Comparison of ENCODE assay signal across 18 mouse cellular contexts in the genomic region with DNA sequence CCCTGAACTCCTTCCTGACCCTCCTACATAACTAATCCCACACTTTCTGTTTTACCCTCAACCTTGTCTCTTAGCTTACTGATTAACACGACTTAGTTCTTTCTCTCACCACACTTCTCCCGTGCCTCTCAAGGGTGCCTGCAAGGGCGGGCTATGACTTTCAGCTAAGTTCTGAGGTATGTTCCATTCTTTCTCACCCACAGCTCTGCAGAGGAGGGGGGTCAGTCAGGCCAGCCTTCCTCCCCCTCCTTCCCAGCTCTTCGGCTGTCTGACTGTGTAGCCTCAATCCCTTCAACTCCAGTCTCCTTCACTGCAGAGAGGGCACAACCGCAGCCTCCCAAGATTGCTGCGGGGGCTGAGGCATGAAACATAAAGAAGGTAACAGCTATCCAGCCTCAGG. TPM values are rescaled to one million over a fixed set of nuclear protein-coding genes. Genes with fewer than 3 reads are reported as not detected.
DNase-seq lines count a peak whose midpoint lies in the region; TF ChIP-seq lines count a peak whose summit lies in the region.
"Had no signal": no experiment of that assay in that cellular context is flagged by ENCODE, and none has a peak within 500 bp of the region (broad histone marks: within the 10 kb centered on the region; RNA-seq: fewer than 3 reads in every experiment).

No protein-coding gene starts in this region.

- DNase-seq in gastrocnemius, adult 2 months = no peak
- no peak for DNase-seq in gastrocnemius, postnatal 10 days
- peak; percentile 88 for DNase-seq in kidney, adult 9 months
- peak; percentile 44 to 68 for DNase-seq in kidney, postnatal 4 days
- no peak for DNase-seq in layer of hippocampus, adult 18-20 months (ENCODE audit: low spot score in 2 of 2)
- no peak for DNase-seq in cerebellum, adult 18-20 months
- no peak for DNase-seq in layer of hippocampus, adult 11-12 months (ENCODE audit: low spot score)
- DNase-seq: cerebellum, postnatal 25 days; layer of hippocampus, postnatal 36 days; lung, postnatal 10 days; thymus, postnatal 25 days had no signal

- peaks cover 20% of the 10 kb centered on the region for H3K4me1 ChIP-seq in brown adipose tissue, adult 24 weeks (ENCODE audit: control insufficient read depth, insufficient read depth, insufficient read length, low read length)

- H3K4me3 ChIP-seq in gastrocnemius, adult 2 months = peak overlapping the region; percentile 33
- 0 out of 2 replicates have a peak overlapping the region, but pooled peaks have one; percentile 3 for H3K4me3 ChIP-seq in brown adipose tissue, adult 24 weeks (ENCODE audit: insufficient read depth, low read depth, low read length)
- H3K4me3 ChIP-seq: embryonic facial prominence, embryonic 13.5 days had no signal

- TF ChIP-seq CTCF in gastrocnemius, adult 2 months (IDR thresholded peaks at IDR 0.05) = no peak

- intact Hi-C loops in gastrocnemius, adult 2 months (cut with DNase I) = no loop called here

- H3K27ac ChIP-seq in gastrocnemius, adult 2 months = peak overlapping the region; percentile 48
- H3K27ac ChIP-seq in brown adipose tissue, adult 24 weeks (replicated peaks; ENCODE audit: low read depth, low read length) = no peak overlapping the region
- H3K27ac ChIP-seq: embryonic facial prominence, embryonic 13.5 days; stomach, postnatal 0 days had no signal

RNA-seq across cellular contexts. Expression of a gene that starts 4.2 kb away (rescaled TPM):
- 10 to 100 TPM in 1 of 2 experiments, 1 to 10 TPM in 1; 7.1 to 10.1 TPM for total RNA-seq in gastrocnemius, adult 2 months (2021)
- total RNA-seq in gastrocnemius, postnatal 10 days (2021) = 10 to 100 TPM; 32.8 to 36.1 TPM
- polyA plus RNA-seq in brown adipose tissue, adult 24 weeks (2012; ENCODE audit: insufficient read depth, insufficient read length, missing spikeins) = 86.6 and 95.5 TPM in 2 replicates
- 1 to 10 TPM; 7.1 to 8.8 TPM for total RNA-seq in layer of hippocampus, adult 18-20 months (2021)
- total RNA-seq: CH12.LX; megakaryocyte-erythroid progenitor cell, adult 5-6 weeks; neutrophil, adult 5-6 weeks had no signal
- polyA plus RNA-seq: inflammation-experienced regulatory T-cells, adult 6 months had no signal

RNA-seq across cellular contexts. Expression of a gene that starts 32.6 kb away (rescaled TPM):
- 100 to 1,000 TPM; 126 to 170 TPM for total RNA-seq in gastrocnemius, adult 2 months (2021)
- total RNA-seq in gastrocnemius, postnatal 10 days (2021) = 100 to 1,000 TPM; 150 to 151 TPM
- polyA plus RNA-seq in brown adipose tissue, adult 24 weeks (2012; ENCODE audit: insufficient read depth, insufficient read length, missing spikeins) = 234 and 326 TPM in 2 replicates
- 100 to 1,000 TPM; 117 to 122 TPM for total RNA-seq in layer of hippocampus, adult 18-20 months (2021)

Comparison
In these comparisons a context has a peak if more than half of its experiments do, and no peak if none do; other contexts are left out.
1. DNase-seq: peak in kidney, adult 9 months (single experiment) and kidney, postnatal 4 days (2 of 2); none in gastrocnemius, adult 2 months (single experiment), gastrocnemius, postnatal 10 days (single experiment), layer of hippocampus, adult 18-20 months (0 of 2), cerebellum, adult 18-20 months (0 of 2) and layer of hippocampus, adult 11-12 months (single experiment).